Mouse (Mus musculus) limb, embryonic 14.5 days (tissue): ENCODE measurements around the gene Prkab2. TPM values are rescaled to one million over a fixed set of nuclear protein-coding genes. Genes with fewer than 3 reads are reported as not detected.

Experiments
- ATAC-seq: fragments of 200-750 bp; cut with Nextera tagmentation; 2 replicates; pipeline ENCODE4 v1.8.0; 2017; ENCODE audit warnings: low read depth, moderate number of reproducible peaks, moderate TSS enrichment; ENCODE audit not compliant: low FRiP score
- DNase-seq: peaks from one replicate; pipeline ENCODE4 v3.0.0-alpha.2; 2015; ENCODE audit warnings: low spot score
- H3K27ac ChIP-seq: fragments of 300-500 bp; sonication (generic); replicated peaks from 2 replicates; pipeline ENCODE4 v1.5.1; 2014; ENCODE audit warnings: low read depth, mild to moderate bottlenecking, low read length, moderate library complexity, mixed read lengths
- H3K27me3 ChIP-seq: fragments of 300-500 bp; sonication (generic); 2 replicates; pipeline ENCODE4 v1.6.1; 2014; ENCODE audit warnings: low read length, mixed read lengths; ENCODE audit not compliant: control insufficient read depth, insufficient read depth
- H3K36me3 ChIP-seq: fragments of 300-500 bp; sonication (generic); 2 replicates; pipeline ENCODE4 v1.6.1; 2014; ENCODE audit warnings: mild to moderate bottlenecking, low read length, moderate library complexity, mixed read lengths; ENCODE audit not compliant: control insufficient read depth, insufficient read depth
- H3K4me1 ChIP-seq: fragments of 300-500 bp; sonication (generic); 2 replicates; pipeline ENCODE4 v1.6.1; 2014; ENCODE audit warnings: antibody characterized with exemption, low read length, mixed read lengths; ENCODE audit not compliant: control insufficient read depth, insufficient read depth
- H3K4me2 ChIP-seq: fragments of 300-500 bp; sonication (generic); replicated peaks from 2 replicates; pipeline ENCODE4 v1.6.1; 2014; ENCODE audit warnings: low read depth, mild to moderate bottlenecking, low read length, moderate library complexity; ENCODE audit not compliant: severe bottlenecking
- H3K4me3 ChIP-seq: fragments of 300-500 bp; sonication (generic); replicated peaks from 2 replicates; pipeline ENCODE4 v1.5.1; 2014; ENCODE audit warnings: low read length
- H3K9ac ChIP-seq: fragments of 300-500 bp; sonication (generic); 2 replicates; pipeline ENCODE4 v1.6.1; 2014; ENCODE audit warnings: mild to moderate bottlenecking, low read depth, low read length, moderate library complexity; ENCODE audit not compliant: severe bottlenecking
- H3K9me3 ChIP-seq: fragments of 300-500 bp; sonication (generic); 2 replicates; pipeline ENCODE4 v1.6.1; 2016; ENCODE audit warnings: low read length; ENCODE audit not compliant: control insufficient read depth
- POLR2A ChIP-seq: fragments of 200-500 bp; IDR thresholded peaks from 2 replicates; pipeline ENCODE4 v1.8.0; 2012; ENCODE audit warnings: inconsistent platforms, mild to moderate bottlenecking, moderate library complexity, borderline replicate concordance; ENCODE audit not compliant: insufficient read depth, insufficient read length; ENCODE audit errors: extremely low read depth
- WGBS: fragments of 180-500 bp; shearing (Covaris S2); extraction: QIAGEN DNeasy Blood & Tissue Kit; methylation state at CpG from one replicate; pipeline ENCODE4 v1.1.7; 2014; 5-methylcytosine and 5-hydroxymethylcytosine counted together
- microRNA-seq: library from miRNA; unstranded; fragments of <30 nt; microRNA quantifications from one replicate; pipeline ENCODE4, GENCODE M21; 2016
- polyA plus RNA-seq, 2 experiments: library from polyadenylated mRNA; depleted of rRNA in 1 of 2; stranded (reverse) in 1 of 2; unstranded in 1 of 2; fragments of >200 nt; fragmentation: Nextera tagmentation in 1 of 2; extraction: Ambion mirVana in 1 of 2; gene quantifications; 2 replicates each; pipeline versions ENCODE4 v1.2.1 to v1.2.3; 2012 to 2014

The Prkab2 gene
- polyA plus RNA-seq, 2 experiments, result 7.2 to 15.6 TPM

GRCm38 (mm10) chr3:97715922-97716321, 57.9 kb downstream of the Prkab2 start:
- Histone ChIP-seq H3K4me1 (no peaks in the 10 kb centered on the region), H3K4me3 (no peak overlapping the region), H3K27me3 (no peaks in the 10 kb centered on the region), H3K36me3 (no peaks in the 10 kb centered on the region), H3K9ac (no peak overlapping the region), H3K9me3 (no peaks in the 10 kb centered on the region), H3K27ac (no peak overlapping the region), H3K4me2 (no peak overlapping the region)
- WGBS, result 80% methylated on average over 1 of the region's 1 CpGs
- no peak for DNase-seq
- no peak for ATAC-seq
- no peak for TF ChIP-seq POLR2A

GRCm38 (mm10) chr3:97719116-97719515, 61.1 kb downstream of the Prkab2 start:
- Histone ChIP-seq H3K9ac (no peak overlapping the region), H3K4me1 (no peaks in the 10 kb centered on the region), H3K27ac (no peak overlapping the region), H3K4me3 (no peak overlapping the region), H3K9me3 (0 out of 2 replicates have a peak, but pooled peaks cover 10% of the 10 kb centered on the region), H3K36me3 (no peaks in the 10 kb centered on the region), H3K4me2 (no peak overlapping the region), H3K27me3 (no peaks in the 10 kb centered on the region)
- no peak for ATAC-seq
- no peak for TF ChIP-seq POLR2A
- 81% methylated on average over 9 of the region's 9 CpGs for WGBS
- DNase-seq, result no peak

Small RNAs within 50 kb of the gene (microRNA-seq; reads per million reads assigned to microRNA genes)
- not detected for gene Mir7225

Other genes with a start within 250 kb of the Prkab2 start
- not detected in 2 replicates for gene Olfr1402, start 236.2 kb upstream of the Prkab2 start, polyA plus RNA-seq (2012; rRNA removed)
- gene Olfr1402, start 236.2 kb upstream of the Prkab2 start, polyA plus RNA-seq (2014; fragmentation: Nextera tagmentation; extraction: Ambion mirVana), result not detected in 2 replicates
- 11.1 and 13.5 TPM in 2 replicates for gene Chd1l, start 48.0 kb upstream of the Prkab2 start, polyA plus RNA-seq (2012; rRNA removed)
- gene Chd1l, start 48.0 kb upstream of the Prkab2 start, polyA plus RNA-seq (2014; fragmentation: Nextera tagmentation; extraction: Ambion mirVana), result 12.8 and 14.0 TPM in 2 replicates
- 2.2 and 2.3 TPM in 2 replicates for gene Fmo5, start 29.4 kb upstream of the Prkab2 start, polyA plus RNA-seq (2012; rRNA removed)
- 2.8 TPM in 2 replicates for gene Fmo5, start 29.4 kb upstream of the Prkab2 start, polyA plus RNA-seq (2014; fragmentation: Nextera tagmentation; extraction: Ambion mirVana)
- not detected in 2 replicates for gene Gm17651, start 16.5 kb downstream of the Prkab2 start, polyA plus RNA-seq (2012; rRNA removed)
- not detected in 2 replicates for gene Gm17651, start 16.5 kb downstream of the Prkab2 start, polyA plus RNA-seq (2014; fragmentation: Nextera tagmentation; extraction: Ambion mirVana)
- 33.3 and 37.1 TPM in 2 replicates for gene Pde4dip, start 230.5 kb downstream of the Prkab2 start, polyA plus RNA-seq (2012; rRNA removed)
- 38.5 and 40.3 TPM in 2 replicates for gene Pde4dip, start 230.5 kb downstream of the Prkab2 start, polyA plus RNA-seq (2014; fragmentation: Nextera tagmentation; extraction: Ambion mirVana)
- 82.4 and 110 TPM in 2 replicates for gene Sec22b, start 243.0 kb downstream of the Prkab2 start, polyA plus RNA-seq (2012; rRNA removed)
- gene Sec22b, start 243.0 kb downstream of the Prkab2 start, polyA plus RNA-seq (2014; fragmentation: Nextera tagmentation; extraction: Ambion mirVana), result 182 and 194 TPM in 2 replicates